Mouse (Mus musculus) left cerebral cortex, adult 18-20 months (tissue): ENCODE measurements around the gene Nlrx1. TPM values are rescaled to one million over a fixed set of nuclear protein-coding genes. Genes with fewer than 3 reads are reported as not detected.
"Not testable (repeated sequence)": the region's sequence is repeated elsewhere in the genome, so short reads cannot be mapped to it uniquely, and the experiment has no call there.

ENCODE experiments used
- DNase-seq, 2 experiments: peaks; one replicate each; pipeline ENCODE4 v3.0.0; 2021 to 2022; ENCODE audit warnings: low spot score in 2 of 2, mixed read lengths in 1 of 2
- long read RNA-seq, 2 experiments: library from polyadenylated mRNA; stranded (forward); transcript quantifications; one replicate each; pipeline ENCODE4 v2.0.0; 2021
- total RNA-seq, 2 experiments: library from RNA; stranded (reverse); gene quantifications; 2 replicates each; pipeline ENCODE4 v1.2.3; 2021

Gene Nlrx1
- total RNA-seq: 10 to 100 TPM in 1 of 2 experiments, 1 to 10 TPM in 1; 9.0 to 10.4 TPM
- long read RNA-seq, experiment 1, partial matches to known transcripts: 3 of 9 reads
- long read RNA-seq, experiment 1, other reads (novel, unspliced or antisense): 6 of 9 reads
- long read RNA-seq, experiment 2, partial matches to known transcripts: 2 of 6 reads
- long read RNA-seq, experiment 2, other reads (novel, unspliced or antisense): 4 of 6 reads

DNA sequence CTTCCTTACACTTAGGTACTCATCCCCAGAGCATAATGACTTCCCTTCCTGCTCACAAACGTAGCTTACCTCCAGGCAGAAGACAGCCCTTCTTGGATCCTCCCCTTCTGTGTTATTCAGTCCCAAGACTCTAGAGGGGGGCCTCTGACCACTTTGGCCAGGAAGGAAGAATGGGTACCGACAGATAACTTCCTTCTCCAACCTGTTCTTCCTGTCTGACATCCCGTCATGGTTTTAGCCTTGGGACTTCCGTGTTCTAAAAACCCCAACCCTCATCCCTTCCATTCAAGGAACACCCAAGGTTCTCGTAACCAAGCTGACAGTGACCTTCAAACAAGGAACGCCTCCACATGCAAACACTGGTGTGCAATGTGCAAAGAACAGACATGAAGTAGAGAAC, at the start of gene Nlrx1:
Gene Nlrx1, minus strand, starts transcription at position 168 of the 400 bp plus-strand sequence.
- no peak for DNase-seq

- DNase-seq: no peak
Observed at GRCm38 (mm10) chr9:44317452-44317851, 49.1 kb upstream of the Nlrx1 start.

- no peak for DNase-seq
Observed at GRCm38 (mm10) chr9:44314910-44315309, 46.5 kb upstream of the Nlrx1 start.

DNA sequence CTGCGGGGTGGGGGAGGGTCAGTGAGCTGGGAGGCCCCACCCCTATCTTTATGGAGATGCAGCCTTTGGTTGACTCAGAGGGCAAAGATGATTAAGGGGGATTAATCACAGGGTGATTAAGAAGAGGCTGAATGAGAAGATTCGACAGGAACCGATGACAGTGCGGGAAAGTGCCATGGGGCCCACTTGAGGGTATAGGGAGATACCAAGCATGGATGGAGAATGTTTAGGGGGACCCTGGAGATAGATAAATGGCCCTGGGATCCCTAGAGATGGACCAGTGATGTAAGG, 45.8 kb upstream of the Nlrx1 start:
- no peak for DNase-seq

DNA sequence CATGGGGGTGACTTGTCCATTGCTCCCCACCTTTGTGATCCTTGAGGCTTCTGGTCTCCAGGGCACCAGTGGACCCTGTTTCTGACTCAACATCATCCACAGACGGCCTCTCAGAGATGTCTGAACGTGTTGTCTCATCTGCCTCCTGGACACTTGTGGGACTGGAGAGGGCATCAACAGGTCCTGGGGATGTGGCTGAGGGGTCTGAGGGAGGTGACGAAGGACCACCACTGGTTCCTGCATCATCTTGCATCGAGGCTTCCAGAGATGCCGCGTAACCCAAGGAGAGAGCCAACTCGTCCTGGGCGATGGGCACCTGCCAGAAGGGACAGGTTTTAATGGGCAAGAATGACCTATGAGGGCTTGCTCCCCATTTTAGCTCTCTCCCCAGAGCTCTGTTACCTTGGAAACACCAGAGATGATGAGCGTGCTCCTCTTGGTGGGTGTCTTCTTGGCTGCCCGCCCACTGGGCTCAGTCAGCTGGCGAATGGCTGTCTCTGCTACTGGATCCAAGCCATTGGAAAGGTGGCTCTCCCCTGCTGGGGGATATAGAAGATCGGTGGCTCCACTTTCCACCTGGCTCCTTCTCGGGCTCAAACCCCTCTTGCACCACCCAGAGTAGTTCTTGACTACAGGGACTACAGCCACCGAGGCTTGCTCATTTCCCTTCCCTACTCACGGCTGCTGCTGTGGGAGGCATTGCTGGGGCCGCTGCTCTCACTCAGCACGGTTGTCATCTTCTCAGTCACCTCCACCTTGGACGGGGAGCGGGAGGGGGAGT, 45.3 kb upstream of the Nlrx1 start:
- peak; percentile 76 to 83 for DNase-seq

DNA sequence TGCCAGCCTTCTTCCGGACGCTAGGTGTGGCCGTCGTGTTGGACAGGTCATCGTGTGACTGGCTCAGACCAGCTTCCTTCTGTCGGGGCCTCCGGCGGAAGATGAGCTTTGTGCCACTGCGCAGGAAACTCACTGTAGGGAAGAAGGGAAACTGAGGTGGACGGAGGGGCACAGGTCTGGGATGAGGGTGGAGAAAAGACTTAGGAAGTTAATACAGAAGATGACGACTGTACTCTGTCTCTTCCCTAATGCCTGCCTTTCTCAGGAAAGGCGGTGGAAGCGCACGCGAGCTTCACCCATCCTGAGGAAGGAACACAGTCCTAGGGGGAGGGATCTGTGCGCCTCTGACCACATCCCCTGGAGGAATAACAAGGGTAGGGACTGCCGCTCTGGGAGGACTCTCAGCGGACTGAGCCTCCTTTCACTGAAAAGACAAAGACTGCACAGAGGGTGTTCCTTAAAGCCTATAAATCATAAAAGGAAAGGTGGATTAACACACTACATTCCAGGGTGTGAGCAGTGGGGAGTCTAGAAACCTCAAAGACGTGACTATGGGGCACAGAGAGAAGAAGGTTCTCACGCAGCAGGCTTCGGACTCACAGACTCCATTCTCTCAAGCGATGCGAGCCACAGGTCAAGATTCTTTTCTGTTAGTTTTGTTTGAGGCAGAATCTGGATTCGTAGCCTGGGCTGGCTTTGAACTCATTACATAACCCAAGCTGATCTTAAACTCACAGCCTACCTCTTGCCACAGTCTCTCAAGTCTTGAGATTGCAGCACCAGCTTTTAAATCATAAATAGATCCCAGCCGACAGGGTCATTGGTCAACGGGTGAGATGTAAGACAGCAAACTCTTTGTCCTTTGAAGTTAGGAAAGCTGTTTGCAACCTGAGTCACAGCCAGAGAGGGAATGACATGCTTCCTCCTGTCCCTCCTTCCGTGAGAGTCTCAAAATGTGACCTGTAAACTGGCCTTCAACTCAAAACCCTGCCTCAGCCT, 43.0 kb upstream of the Nlrx1 start:
- DNase-seq: no peak

DNA sequence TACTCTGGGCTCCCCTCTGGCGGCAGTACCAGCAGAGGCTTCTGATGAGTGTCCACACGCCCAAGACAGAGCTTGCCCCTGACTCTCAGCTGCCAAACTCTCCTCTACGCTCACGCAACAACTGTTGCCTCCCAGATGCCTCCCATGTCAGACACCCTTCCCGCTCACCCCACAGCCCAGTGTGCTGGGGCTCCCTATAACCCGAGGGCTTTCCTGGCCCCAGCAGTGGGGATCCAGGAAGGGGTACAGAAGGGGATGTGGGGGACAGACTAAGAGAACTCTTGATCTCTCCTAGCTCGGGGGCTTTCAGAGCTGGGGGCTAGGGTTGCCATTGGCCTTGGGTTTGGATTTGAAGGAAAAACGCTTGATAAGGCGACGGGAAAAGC, 42.3 kb upstream of the Nlrx1 start:
- DNase-seq: no peak

- DNase-seq: no peak
Observed at GRCm38 (mm10) chr9:44309756-44310155, 41.4 kb upstream of the Nlrx1 start.

DNA sequence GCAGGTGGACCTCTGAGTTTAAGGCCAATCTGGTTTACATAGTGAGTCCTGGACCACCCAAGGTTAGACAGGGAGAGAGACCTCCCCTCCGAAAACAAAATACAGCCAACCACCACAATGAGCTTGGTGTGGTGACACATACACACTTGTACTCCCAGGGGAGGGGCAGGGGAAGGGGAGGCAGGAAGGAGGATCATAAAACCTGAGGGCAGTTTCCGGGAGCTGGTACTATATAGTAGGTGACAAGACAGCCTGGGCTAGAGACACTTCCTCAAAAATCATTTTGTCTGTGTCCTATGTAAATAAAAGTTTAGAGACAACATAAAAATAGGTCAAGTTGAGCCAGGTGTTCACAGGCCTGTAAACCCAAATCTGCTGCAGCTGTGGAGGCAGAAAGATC, 38.8 kb upstream of the Nlrx1 start:
- DNase-seq: no peak

GRCm38 (mm10) chr9:44306532-44306931, 38.1 kb upstream of the Nlrx1 start:
- DNase-seq: no peak

GRCm38 (mm10) chr9:44305466-44306079, 37.2 kb upstream of the Nlrx1 start, which contains the start of gene Hinfp:
Gene Hinfp, minus strand, starts transcription at chr9:44305671.
- DNase-seq: peak; percentile 97 to 99

- DNase-seq: not testable (repeated sequence)
Observed at GRCm38 (mm10) chr9:44300001-44300400, 31.6 kb upstream of the Nlrx1 start.

DNA sequence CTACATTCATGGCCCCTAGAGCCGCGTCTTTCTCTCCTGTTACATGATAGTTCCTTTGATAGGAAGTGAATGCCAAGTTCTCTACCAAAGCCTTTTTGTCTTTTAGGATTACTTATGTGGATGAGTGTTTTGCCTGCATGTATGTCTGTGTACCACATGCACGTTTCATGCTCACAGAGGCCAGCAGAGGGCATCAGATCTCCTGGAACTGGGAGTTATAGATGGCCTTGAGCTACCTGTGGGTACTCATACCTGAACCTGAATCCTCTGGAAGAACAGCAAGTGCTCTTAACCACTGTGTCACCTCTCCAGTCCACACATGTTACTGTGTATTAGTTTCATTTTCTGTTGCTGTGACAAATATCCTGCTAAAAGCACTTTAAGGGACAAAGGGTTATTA, 24.1 kb upstream of the Nlrx1 start:
- peak in 1 of 2 experiments; percentile 40 for DNase-seq

GRCm38 (mm10) chr9:44288959-44289291, 20.5 kb upstream of the Nlrx1 start:
- DNase-seq: no peak

GRCm38 (mm10) chr9:44288076-44288958, 19.9 kb upstream of the Nlrx1 start, which contains the start of gene Abcg4:
Gene Abcg4, minus strand, starts transcription at chr9:44288615.
- peak; percentile 39 to 54 for DNase-seq

- peak in 1 of 2 experiments; percentile 38 for DNase-seq
Observed at GRCm38 (mm10) chr9:44287401-44288075, 19.1 kb upstream of the Nlrx1 start.

GRCm38 (mm10) chr9:44287003-44287400, 18.6 kb upstream of the Nlrx1 start:
- DNase-seq: no peak

GRCm38 (mm10) chr9:44286256-44286850, 18.0 kb upstream of the Nlrx1 start:
- DNase-seq: no peak

DNA sequence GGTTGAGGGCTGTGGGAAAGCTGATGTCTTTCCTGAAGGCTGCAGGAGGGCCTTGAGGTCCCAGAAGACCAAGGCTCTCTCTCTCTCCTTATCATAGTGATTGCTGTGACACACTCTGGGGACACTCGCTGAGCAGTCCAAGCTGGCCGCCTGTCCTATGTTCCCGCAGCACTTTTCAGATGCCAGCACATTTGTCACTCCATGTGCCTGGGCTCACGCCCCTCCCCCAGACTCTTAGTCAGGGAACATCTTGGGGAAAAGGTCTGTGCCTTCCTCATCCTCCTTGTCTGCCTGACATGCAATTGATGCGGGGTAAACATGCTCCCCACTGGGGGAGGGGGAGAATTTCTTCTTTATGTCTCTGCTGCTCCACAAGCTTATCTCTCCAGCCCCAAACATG, 14.8 kb upstream of the Nlrx1 start:
- DNase-seq: no peak
